Mouse (Mus musculus) mouse embryonic stem cell (cell line): ENCODE measurements around the gene Cers6.

Experiments used
- in situ Hi-C, 2 experiments: fragments of 300-500 bp; cut with MboI; formaldehyde crosslinking; loops; 1 replicate in 1 of 2; 3 replicates in 1 of 2; pipeline ENCODE4 v1.14.3; 2019 to 2020; ENCODE audit warnings: low sequenced_read_pairs in 2 of 2, low pct_unique_long_range_greater_than_20kb in 1 of 2, mixed read lengths in 1 of 2; ENCODE audit not compliant: unreplicated experiment in 1 of 2

The Cers6 gene

DNA sequence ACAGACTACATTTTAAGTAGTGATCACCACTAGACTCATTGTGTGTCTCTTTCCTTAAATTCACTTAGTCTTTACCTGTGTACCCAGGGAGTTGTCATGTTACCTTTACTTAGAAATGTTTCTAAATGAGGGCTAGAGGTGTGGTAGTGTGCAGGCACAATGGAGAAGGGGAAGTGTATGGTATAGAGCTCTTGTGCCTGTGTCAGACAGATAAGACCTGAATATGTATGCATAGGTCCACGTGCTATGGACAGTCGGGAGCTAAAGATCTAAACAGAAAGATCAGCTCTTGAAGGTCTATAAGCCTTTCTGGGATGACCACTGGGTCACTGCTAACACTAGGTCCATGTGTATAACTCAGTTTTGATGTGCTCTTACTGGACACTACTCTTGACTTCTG, 87.9 kb downstream of the Cers6 start:
- in situ Hi-C loops: no loop called here

DNA sequence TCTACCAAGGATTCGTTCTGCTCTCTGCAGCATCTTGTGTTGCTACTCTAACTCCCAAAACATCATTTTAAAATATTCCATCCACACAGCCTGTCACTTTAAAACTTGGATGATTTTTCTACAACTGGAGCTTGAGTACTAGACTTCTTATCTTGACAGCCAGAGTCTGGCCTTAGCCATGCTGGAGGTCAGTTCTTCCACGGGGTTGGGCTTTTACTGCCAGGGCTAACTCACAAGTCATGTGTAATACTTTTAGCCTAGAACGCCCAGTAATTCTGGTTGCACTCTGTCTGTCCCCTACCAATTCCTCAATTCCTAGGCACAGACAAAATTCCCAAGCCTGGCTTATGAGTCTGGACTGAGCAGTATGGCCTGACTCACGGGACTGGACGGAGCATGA, 88.5 kb downstream of the Cers6 start:
- in situ Hi-C loops: no loop called here

DNA sequence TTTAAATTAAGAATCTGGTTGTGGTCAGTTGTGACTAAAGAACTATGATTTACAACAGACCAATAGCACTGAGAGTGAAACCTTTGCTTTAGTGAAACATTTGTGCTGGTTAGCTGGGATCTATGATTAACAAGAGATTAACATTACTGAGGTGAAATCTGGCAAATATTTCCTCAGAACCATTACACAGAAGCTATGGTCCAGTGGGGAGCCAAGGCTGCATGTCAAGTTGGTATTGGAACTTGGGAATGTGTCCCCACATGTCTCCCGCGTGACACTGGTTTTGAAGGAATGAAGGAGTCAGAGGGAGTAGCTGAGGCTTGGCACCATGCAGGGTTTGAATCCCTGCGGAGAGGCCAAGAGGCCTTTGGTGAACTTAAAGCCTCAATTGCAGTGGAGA, 90.5 kb downstream of the Cers6 start:
- in situ Hi-C loops: no loop called here

GRCm38 (mm10) chr2:68953688-68954087, 92.4 kb downstream of the Cers6 start:
- in situ Hi-C loops: no loop called here

DNA sequence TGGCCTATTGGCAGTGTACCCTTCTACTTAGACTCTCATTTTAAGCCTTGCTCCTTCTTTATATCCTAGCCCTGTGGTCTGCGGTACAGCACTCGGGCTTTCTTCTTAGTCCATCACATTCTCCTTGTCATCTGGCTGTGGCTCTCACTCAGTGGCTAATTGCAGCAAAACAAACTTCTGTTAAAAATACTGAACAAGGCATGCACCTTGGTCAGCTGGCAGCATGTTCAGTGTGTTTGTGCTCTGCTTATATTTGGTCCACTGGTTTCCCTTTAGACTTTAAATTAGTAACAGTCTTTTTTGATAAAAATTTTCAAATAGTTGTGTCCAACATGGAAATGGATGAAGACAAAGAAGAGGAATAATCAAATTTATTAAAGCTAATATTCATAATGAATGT, 94.3 kb downstream of the Cers6 start:
- in situ Hi-C loops: no loop called here

GRCm38 (mm10) chr2:68956146-68956545, 94.9 kb downstream of the Cers6 start:
- in situ Hi-C loops: no loop called here

DNA sequence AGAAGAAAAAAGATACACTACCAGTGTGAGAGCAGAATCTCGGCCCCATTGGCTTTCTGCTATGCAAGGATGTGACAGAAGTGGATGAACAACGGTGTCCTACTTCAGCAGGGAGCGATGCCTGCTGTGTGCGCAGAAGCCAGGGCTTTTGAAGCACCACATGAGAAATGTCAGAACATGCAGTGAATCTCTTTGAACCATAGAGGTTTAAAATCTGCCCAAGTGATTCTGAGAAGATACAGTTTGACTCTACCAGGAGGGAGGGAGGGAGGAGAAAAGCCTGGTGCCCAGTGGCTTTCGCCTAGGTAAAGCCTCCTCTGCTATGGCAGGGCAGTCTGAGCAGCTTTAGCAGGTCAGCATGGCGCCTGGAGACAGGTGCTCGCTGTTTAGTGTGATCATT, 96.6 kb downstream of the Cers6 start:
- in situ Hi-C loops: no loop called here

GRCm38 (mm10) chr2:68959573-68959972, 98.3 kb downstream of the Cers6 start:
- in situ Hi-C loops: no loop called here

GRCm38 (mm10) chr2:68960060-68960459, 98.8 kb downstream of the Cers6 start:
- in situ Hi-C loops: no loop called here

- in situ Hi-C loops: no loop called here
These were observed 99.4 kb downstream of the Cers6 start for GRCm38 (mm10) chr2:68960620-68961019.

- in situ Hi-C loops: no loop called here
These were observed 105.1 kb downstream of the Cers6 start for GRCm38 (mm10) chr2:68966360-68966759.

GRCm38 (mm10) chr2:68968028-68968427, 106.8 kb downstream of the Cers6 start:
- in situ Hi-C loops: no loop called here

GRCm38 (mm10) chr2:68971840-68972239, 110.6 kb downstream of the Cers6 start:
- in situ Hi-C loops: no loop called here

DNA sequence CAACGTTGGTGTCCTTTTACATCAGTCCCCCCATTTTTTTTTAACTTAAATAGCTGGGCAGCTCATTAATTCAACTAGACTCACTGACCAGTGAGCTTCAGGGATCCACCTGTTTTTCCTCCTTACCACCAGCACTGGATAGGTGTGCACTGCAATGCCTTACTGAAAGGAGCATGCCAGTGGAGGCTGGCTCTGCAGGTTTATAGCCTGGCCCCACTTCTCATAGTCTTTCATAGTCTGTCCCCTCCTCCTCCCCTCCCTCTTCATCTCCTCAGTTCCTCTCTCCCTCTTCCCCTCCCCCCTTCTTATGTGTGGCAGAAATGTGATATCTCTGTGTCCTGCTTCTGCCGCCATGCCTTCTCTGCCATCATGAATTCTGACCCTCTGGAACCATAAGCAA, 112.5 kb downstream of the Cers6 start:
- in situ Hi-C loops: no loop called here

DNA sequence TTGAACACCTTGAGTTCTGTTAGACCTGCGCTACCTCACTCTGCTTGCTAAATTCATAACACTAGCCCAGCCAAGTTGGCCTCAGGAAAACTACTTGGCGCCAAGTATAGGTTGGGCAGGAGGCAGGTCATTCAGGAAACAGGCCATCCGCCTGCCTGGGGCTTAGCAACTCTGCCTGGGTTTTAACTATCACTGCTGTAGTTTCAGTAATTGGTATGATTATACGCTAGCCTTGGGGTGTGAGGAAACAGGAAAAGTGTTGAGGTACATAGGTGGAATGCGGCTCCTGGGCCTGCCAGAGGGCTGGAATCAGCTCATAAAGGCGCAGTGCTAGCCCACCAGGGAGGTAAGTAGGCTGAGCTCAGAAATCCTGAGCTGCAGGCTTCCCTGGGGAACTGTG, 114.0 kb downstream of the Cers6 start:
- in situ Hi-C loops: no loop called here

GRCm38 (mm10) chr2:68975780-68976179, 114.5 kb downstream of the Cers6 start:
- in situ Hi-C loops: no loop called here

GRCm38 (mm10) chr2:68978244-68978643, 117.0 kb downstream of the Cers6 start:
- in situ Hi-C loops: no loop called here

DNA sequence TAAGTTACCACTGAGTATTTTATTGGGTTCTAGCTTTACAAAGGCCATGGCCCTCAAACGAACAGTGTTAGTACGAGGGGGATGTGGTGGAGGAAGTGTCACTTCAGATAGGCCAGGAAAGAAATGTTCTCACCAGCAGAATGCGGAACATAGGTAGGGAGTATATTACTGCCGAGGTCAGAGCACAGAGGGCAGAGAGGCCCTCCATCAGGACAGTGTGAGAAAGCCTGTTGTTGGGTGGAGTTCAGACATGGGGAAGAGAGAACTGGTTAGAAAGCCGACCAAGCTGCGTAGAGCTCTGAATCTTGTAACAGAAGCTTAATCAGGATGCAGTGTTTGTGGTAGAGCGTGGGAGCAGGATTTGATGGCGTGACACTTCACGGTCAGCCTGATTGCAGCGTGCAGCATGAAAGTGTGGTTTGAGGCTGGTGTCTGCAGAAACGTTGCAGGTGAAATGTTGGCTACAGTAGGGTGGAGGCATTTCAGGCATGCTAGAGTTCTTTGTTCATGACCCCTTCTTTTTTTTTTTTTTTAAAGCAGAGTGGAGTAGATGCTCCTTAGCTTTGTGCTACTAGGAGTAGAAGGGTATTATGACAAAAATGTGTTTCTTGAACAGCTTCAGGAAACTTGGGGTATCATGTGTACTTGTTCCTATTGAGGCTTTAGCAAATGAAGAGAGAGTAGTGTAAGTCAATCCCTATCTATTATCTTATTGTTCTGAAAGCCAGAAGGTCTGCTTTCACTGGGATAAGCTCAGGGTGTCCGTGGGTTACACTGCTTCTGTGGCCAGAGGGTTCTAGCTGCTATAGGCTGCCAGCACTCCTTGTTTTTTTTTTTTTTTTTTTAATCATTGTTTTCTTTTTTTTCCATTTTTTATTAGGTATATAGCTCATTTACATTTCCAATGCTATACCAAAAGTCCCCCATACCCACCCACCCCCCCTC, 117.7 kb downstream of the Cers6 start:
- in situ Hi-C loops: no loop called here

- in situ Hi-C loops: no loop called here
These were observed 120.1 kb downstream of the Cers6 start for GRCm38 (mm10) chr2:68981302-68981701.

- in situ Hi-C loops: no loop called here
These were observed 120.6 kb downstream of the Cers6 start for GRCm38 (mm10) chr2:68981756-68982409.
